Mouse (Mus musculus) ovary, postnatal 10 days (tissue): Measurements from ENCODE around the gene Arhgdig.
"Not testable (repeated sequence)": the region's sequence is repeated elsewhere in the genome, so short reads cannot be mapped to it uniquely, and the experiment has no call there.

Experiments used
- DNase-seq: peaks from one replicate; pipeline ENCODE4 v3.0.0; 2022; ENCODE audit warnings: low spot score

Arhgdig gene

DNA sequence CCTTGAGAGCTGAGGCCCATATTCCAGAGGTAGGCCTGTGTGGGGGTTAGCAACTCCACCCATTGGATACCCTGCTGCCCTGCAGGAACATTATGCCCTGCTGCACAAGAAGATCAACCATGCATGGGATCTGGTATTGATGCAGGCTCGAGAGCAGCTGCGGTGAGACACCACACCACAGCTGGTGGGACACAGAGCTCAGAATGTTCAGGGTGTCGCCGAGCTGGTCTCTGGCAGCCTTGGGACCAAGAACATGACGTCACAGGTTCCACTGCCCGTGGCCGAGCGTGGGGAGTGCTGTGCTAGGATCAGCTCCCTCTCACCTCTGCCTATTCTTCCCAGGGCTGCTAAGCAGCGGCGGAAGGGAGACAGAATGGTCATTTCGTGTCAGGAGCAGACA lies 2.8 kb downstream of the Arhgdig start:
- DNase-seq: no peak

DNA sequence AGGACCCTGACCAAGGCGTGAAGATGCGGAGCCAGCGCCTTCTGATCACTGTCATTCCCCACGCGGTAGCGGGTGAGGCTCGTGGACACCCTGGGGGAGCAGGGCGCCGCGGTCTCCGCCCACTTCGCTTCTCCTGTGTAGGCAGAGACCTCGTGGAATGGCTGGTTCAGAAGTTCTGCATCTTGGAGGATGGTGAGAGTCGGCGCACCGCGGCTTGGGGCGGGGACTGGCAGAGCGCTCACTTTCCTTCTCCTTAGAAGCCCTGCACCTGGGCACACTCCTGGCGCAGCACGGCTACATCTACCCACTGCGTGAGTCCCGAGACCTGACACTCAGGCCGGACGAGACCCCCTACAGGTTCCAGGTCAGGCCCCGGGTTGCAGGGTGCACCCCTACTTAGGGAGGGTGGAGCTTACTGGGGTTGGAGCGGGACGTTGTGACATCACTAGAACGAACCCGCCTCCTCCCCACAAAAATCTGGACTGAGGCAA lies 4.2 kb downstream of the Arhgdig start:
- DNase-seq: no peak

DNA sequence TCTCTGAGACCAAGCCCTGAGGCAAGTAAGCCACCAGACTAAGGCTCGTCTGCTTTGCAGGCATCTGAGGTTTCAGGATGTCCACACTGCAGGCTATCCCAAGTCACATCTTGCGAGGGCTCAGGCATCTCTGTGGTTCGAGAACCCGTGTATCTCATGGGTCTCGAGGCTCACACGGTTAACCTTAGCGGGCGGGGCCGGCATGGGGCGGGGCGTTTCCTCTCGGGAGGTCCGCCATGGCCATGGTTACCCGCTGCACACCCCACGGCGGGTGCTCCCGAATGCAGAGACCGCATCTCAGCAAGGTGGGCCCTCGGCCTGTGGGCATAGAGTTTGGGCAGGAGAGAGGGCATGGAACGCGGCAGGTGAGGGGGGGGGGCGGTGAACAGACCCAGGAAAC lies 4.8 kb downstream of the Arhgdig start, which contains the start of gene Rgs11:
Gene Rgs11, plus strand, starts transcription at position 215 of the 400 bp plus-strand sequence.
- DNase-seq: no peak

DNA sequence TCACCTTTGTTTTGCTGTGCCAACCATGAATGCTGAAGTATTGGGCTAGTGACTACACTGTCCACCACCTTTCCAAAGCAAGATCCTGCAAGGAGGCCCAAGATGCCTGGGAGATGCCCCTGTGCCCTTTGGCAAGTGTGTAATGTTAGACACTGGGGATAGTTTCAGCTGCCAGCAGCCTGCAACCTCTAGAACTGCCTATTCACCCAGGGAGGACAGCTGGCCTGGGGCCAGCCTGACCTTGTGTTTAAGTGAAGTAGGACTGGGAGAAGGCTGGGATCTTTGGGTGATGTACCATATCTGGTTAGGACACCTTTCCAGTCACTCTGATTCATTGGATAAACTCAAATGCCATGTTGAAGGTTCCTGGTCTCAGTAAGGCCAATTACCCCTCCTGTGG lies 5.6 kb downstream of the Arhgdig start:
- no peak for DNase-seq

DNA sequence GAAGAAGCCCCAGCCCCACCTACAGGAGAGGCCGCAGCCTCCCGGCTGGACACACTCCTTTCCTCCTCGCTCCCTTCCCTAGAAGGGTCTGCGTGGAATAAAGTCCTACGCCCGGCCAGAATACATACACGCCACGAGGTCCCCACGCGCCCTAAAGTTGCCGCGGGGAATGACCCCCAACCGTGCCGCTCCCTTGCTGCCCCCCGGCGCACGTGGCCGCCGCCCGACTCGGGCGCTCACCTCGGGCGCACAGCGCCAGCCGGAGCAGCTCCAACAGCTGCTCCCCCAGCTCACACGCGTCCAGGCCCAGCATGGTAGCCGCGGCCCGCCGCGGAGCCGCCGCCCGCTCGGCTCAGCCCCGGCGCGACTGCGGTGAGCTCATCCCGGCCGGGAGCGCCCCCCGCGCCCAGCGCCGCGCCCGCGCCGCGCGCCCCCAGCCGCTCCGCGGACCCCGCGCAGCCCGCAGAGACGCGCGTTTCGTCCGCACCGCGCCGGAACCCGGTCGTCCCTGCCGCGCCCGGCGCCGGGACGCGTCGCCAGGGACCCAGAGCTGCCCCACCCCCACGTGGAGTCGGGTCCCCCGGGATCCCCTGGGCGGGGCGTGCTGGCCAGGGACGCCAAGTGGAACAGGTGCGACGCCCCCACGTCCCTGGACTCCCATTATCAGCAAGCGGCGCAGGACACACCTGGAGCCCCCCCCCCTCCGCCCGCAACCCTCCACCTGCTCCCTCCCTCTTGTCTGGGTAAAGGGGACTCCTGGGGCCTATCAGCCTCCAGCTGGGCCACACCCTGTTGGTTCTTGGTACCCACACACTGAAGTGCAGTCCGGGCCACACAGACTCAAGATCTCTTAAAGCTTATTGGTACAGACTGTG lies 6.5 kb downstream of the Arhgdig start:
- no peak for DNase-seq

DNA sequence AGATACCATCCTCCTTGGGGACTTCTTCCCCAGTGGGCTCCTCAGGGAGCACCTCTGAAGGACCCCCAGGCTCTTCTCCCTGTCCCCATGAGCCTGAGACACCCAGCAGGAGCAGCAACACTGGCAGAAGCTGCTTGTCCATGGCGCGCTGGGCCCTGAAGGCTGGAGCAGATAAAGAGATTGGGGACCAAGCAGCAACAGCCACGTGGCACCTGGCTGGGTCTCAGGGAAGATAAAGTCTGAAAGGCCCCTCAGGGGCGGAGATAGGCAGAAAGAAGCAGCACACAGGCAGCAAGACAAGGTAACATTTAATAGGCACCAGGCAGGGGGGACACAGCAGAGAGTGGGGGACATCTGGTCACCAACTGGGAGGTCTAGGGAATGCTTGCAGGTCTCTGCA lies 8.7 kb downstream of the Arhgdig start, which contains the start of gene Pdia2:
Gene Pdia2, minus strand, starts transcription at position 196 of the 400 bp plus-strand sequence.
- DNase-seq: no peak

DNA sequence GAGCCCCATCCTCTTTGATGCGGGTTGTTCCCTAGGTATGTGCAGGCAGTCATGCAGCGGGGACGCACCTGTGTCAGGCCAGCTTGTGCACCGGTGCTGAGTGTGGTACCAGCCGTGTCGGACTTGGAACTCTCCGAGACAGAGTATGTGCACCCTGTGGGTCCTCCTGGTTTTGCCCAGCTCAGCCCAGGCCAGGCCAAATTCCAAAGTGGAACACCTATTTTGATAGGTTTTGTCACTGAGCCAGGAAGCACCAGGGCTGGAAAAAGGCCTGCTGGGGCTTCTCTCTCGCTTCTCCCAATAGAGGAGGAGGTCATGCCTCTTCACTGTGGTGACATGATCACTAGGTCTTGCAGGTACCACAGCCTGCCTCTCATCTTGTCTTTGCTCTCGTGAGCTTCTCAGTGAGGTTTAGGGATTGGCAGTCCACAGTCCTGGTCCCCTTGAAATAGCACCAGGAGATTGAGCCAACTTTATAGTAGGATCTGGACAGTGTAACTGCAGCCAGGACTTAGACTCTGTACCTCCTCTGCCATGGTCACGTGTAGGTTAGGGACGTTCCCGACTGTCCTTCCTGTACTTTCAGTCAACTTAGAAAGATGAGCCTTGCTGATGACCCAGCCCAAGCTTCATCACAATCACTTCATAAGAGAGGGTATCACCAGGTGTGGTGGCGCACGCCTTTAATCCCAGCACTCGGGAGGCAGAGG lies 14.9 kb downstream of the Arhgdig start:
- no peak for DNase-seq

DNA sequence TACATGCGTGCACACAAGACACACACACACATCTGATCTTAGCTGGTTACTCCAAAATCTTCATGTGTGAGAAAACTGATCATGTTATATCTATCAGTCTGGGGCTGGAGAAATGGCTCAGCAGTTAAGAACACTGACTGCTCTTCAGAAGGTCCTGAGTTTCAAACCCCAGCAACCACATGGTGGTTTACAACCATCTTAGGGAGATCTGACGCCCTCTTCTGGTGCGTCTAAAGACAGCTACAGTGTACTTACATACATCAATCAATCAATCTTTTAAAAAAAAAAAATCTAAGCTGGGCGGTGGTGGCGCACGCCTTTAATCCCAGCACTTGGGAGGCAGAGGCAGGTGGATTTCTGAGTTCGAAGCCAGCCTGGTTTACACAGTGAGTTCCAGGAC lies 16.1 kb downstream of the Arhgdig start:
- DNase-seq: not testable (repeated sequence)

DNA sequence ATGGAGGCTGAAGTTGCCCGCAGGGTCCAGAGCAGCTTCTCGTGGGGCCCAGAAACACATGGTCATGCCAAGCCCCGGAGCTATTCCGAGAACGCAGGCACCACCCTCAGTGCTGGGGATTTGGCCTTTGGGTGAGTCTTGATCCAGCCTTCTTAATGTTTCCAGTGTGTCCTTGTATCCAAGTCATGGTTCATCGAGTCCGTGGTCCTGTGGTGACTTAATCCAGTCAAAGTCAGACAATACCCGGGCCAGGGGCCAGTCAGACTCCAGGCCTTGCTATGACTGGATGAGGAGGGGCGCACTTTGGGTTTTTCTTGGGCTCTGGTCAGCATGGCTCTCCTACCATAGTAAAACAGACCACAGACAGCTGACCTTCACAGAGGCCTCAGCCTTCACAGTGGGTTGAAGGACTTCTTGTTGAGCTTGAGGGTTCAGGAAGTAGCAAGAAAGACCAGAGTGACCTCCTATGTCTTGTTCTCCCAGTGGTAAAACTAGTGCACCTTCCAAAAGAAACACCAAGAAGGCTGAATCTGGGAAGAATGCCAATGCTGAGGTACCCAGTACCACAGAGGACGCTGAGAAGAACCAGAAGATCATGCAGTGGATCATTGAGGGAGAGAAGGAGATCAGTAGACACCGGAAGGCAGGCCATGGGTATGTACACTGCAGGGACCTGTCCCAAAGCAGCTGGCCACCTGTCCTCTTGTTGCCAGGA lies 19.3 kb downstream of the Arhgdig start:
- no peak for DNase-seq

DNA sequence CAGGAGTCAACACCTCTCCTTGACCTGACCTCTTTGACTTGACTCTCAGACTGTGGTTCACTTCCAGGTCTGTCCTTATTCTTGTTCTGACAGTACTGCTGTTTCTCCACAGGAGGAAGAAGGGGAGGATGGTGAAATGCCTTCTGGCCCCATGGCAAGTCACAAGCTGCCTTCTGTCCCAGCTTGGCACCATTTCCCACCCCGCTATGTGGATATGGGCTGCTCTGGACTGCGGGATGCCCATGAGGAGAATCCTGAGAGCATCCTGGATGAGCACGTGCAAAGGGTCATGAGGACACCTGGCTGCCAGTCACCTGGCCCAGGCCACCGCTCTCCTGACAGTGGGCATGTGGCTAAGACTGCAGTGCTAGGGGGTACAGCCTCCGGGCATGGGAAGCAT lies 20.0 kb downstream of the Arhgdig start:
- no peak for DNase-seq

DNA sequence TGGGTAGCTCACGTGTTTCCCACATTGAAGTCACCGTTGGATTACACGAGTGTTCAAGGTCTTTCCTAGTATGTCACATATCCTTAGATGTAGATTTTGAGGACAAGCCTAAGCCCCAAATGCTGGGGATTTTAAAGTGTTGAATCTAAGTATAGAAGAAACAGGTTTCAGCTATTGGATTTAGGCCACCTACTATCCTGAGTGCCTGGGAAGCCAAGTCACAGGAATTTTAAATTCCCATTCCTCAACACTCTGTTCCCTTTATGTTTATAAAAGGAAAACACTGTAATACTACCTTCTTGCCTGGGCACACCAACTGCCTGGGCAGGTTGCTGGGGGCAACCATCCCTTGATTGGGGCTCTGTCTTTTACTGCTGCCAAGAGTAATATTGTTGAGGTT lies 26.4 kb downstream of the Arhgdig start:
- no peak for DNase-seq

DNA sequence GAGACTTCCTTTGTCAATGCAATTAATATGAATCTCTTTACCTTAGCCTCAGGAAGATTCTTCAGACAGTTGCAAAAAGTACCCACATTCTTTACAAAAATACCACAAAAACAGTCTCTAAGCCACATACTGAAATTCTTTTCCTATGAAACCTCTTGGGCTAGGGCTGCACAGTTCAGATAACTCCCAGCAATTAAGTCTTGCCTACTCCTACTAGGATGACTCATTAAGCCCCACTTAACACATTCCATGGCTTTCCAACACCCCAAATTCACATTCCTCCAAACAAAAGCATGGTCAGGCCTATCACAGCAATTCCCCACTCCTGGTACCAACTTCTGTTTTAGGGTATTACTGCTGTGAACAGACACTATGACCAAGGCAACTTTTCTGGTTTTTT lies 29.0 kb downstream of the Arhgdig start:
- no peak for DNase-seq

DNA sequence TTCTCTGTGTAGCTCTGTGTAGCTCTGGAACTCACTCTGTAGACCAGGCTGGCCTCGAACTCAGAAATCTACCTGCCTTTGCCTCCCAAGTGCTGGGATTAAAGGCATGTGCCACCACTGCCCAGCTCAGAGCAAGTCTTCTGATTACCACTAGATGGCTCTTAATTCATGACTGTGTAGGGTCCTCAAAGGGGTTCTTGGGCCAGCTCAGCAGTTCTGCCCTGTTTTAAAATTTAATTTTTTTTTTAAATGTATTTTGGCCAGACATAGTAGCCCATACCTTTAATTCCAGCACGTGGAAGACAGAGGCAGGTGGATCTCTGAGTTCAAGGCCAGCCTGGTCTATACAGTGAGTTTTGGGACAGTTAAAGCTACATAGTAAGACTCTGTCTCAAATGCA lies 32.3 kb downstream of the Arhgdig start:
- not testable (repeated sequence) for DNase-seq

DNA sequence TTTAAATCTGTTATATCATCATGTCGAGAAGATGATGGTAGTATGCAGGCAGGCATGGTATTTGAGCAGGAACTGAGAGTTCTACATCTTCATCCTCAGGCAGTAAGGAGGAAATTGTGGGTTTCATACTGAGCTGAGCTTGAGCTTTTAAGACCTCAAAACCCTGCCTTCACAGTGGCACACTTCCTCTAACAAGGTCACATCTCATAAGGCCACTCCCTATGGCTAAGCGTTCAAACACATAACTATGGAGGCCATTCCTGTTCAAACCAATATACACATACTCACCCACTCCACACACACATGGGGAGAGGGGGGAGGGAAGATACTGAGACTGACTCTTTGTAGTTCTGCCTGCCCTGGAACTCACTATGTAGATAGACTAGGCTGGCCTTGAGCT lies 39.5 kb downstream of the Arhgdig start:
- no peak for DNase-seq

DNA sequence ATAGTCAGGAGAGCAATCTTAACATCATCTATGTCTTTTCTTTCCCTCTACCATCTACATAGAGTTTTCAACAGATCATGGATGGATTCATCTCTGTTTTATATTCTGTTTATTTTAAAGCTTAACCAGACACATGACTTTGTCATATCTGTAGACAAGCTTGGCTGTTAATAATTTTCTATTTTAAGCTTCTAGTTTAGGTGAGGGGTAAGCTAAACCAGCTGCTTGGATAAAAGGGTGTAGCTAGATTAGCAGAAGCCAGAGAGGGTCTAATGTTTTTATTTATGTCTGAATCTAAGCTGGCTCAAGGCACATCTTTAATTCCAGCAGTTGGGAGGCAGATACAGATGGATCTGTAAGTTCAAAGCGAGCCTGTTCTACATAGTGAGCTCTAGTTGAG lies 44.9 kb downstream of the Arhgdig start:
- no peak for DNase-seq

DNA sequence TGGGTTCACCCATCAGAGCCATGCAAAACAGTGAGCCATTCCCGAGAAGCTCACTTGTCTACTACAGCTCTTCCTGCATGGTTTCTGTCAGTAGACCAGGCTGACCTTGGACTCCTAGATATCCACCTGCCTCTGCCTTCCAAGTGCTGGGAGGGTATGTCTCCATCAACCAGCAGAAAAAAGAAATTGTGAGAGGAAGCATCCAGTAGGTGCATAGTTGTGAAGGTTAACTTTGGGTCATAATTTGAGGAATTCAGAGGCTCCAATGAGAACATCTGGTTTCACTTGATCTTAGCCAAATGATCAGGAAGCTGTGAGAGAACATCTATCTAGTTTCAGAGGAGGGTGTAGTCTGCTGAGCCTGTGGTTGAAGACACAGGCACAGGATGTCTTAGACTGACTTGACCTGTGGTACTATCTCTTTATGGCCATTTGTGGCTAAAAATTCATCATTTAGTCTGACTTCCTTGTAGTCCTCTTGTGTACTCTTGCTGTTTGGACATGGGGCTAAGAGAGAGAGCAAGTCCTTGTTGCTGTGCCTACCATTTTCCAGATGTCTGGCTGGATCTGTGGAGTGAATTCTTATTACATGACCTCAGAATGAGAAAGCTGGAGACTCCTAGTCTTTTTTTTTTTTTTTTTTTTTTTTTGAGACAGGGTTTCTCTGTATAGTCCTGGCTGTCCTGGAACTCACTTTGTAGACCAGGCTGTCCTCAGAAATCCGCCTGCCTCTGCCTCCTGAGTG lies 55.5 kb downstream of the Arhgdig start:
- no peak for DNase-seq
